ENCODE assay signal across 9 mouse cellular contexts in genomic region chr14:56864641-56865040, GRCm38 (mm10). TPM values are rescaled to one million over a fixed set of nuclear protein-coding genes. Genes with fewer than 3 reads are reported as not detected.
A peak's percentile ranks its signal among the peaks of the same experiment; 100 is the strongest.
DNase-seq lines count a peak whose midpoint lies in the region; ATAC-seq and TF ChIP-seq lines count a peak whose summit lies in the region.
"Had no signal": no experiment of that assay in that cellular context is flagged by ENCODE, and none has a peak within 500 bp of the region (broad histone marks: within the 10 kb centered on the region; RNA-seq: fewer than 3 reads in every experiment).

No protein-coding gene starts in this region.

- peak overlapping the region; percentile 59 for H3K4me2 ChIP-seq in lung, postnatal 0 days (replicated peaks; ENCODE audit: low read depth, low read length)
- peak overlapping the region; percentile 44 for H3K4me2 ChIP-seq in forebrain, postnatal 0 days (ENCODE audit: low read depth)
- H3K4me2 ChIP-seq in liver, embryonic 14.5 days (ENCODE audit: low read depth): peak overlapping the region; percentile 7
- peak overlapping the region; percentile 56 for H3K4me2 ChIP-seq in stomach, postnatal 0 days (replicated peaks; ENCODE audit: low read depth)

- no peak overlapping the region for H3K27ac ChIP-seq in lung, postnatal 0 days (ENCODE audit: low read length)
- H3K27ac ChIP-seq in forebrain, postnatal 0 days (ENCODE audit: low read depth, low read length): no peak overlapping the region
- H3K27ac ChIP-seq in liver, embryonic 14.5 days: no peak overlapping the region
- no peak overlapping the region for H3K27ac ChIP-seq in stomach, postnatal 0 days (replicated peaks)

- no peak for TF ChIP-seq CTCF in lung, postnatal 0 days (IDR thresholded peaks at IDR 0.05)
- no peak for TF ChIP-seq CTCF in forebrain, postnatal 0 days (IDR thresholded peaks at IDR 0.05; ENCODE audit: low read depth)
- no peak for TF ChIP-seq CTCF in liver, embryonic 14.5 days (IDR thresholded peaks at IDR 0.05; ENCODE audit: low read depth)
- no peak for TF ChIP-seq CTCF in stomach, postnatal 0 days (IDR thresholded peaks at IDR 0.05; ENCODE audit: low read depth)

- H3K4me3 ChIP-seq in lung, postnatal 0 days (ENCODE audit: low read depth, low read length): peak overlapping the region; percentile 34
- H3K4me3 ChIP-seq in forebrain, postnatal 0 days (ENCODE audit: low read depth, low read length): peak overlapping the region; percentile 24
- H3K4me3 ChIP-seq in liver, embryonic 14.5 days (ENCODE audit: insufficient read depth in 1 of 2, low read depth in 2 of 2, low read length in 2 of 2): no peak overlapping the region; a peak in 1 of 4 replicates
- H3K4me3 ChIP-seq in stomach, postnatal 0 days (ENCODE audit: low read depth, low read length): peak overlapping the region; percentile 36

- no peak for ATAC-seq in lung, postnatal 0 days
- ATAC-seq in forebrain, postnatal 0 days: no peak
- ATAC-seq in liver, embryonic 14.5 days (ENCODE audit: insufficient read depth): no peak
- no peak for ATAC-seq in stomach, postnatal 0 days (ENCODE audit: low FRiP score, low TSS enrichment)

- H3K36me3 ChIP-seq in lung, postnatal 0 days (ENCODE audit: insufficient read depth, low read length): no peaks in the 10 kb centered on the region
- H3K36me3 ChIP-seq in forebrain, postnatal 0 days (ENCODE audit: insufficient read depth): no peaks in the 10 kb centered on the region
- no peaks in the 10 kb centered on the region for H3K36me3 ChIP-seq in liver, embryonic 14.5 days (replicated peaks; ENCODE audit: control insufficient read depth, insufficient read depth, low read depth)
- H3K36me3 ChIP-seq in stomach, postnatal 0 days (ENCODE audit: control insufficient read depth, insufficient read depth, low read length): no peaks in the 10 kb centered on the region

- no peak for TF ChIP-seq EP300 in lung, postnatal 0 days (IDR thresholded peaks at IDR 0.05)
- TF ChIP-seq EP300 in liver, embryonic 14.5 days (IDR thresholded peaks at IDR 0.05; ENCODE audit: low read depth): no peak
- no peak for TF ChIP-seq EP300 in stomach, postnatal 0 days (optimal IDR thresholded peaks at IDR 0.05)

- no peak for DNase-seq in lung, postnatal 0 days (ENCODE audit: low spot score)
- DNase-seq in lung, postnatal 14 days: no peak
- DNase-seq in forebrain, postnatal 0 days: no peak
- no peak for DNase-seq in liver, embryonic 14.5 days (ENCODE audit: low read depth in 3 of 3, low spot score in 3 of 3)
- no peak for DNase-seq in stomach, postnatal 0 days (ENCODE audit: low spot score)
- DNase-seq in gastrocnemius, adult 8-10 months (ENCODE audit: low spot score in 2 of 2): no peak
- DNase-seq in right cerebral cortex, postnatal 14 days: no peak
- no peak for DNase-seq in layer of hippocampus, adult 9-11 months
- DNase-seq: left cerebral cortex, postnatal 4 days had no signal

- no peaks in the 10 kb centered on the region for H3K9me3 ChIP-seq in lung, postnatal 0 days (ENCODE audit: low read length)
- H3K9me3 ChIP-seq in forebrain, postnatal 0 days (ENCODE audit: low read length): no peaks in the 10 kb centered on the region
- no peaks in the 10 kb centered on the region for H3K9me3 ChIP-seq in liver, embryonic 14.5 days (ENCODE audit: control insufficient read depth, low read length)
- H3K9me3 ChIP-seq in stomach, postnatal 0 days (ENCODE audit: control insufficient read depth, low read length): no peaks in the 10 kb centered on the region

- H3K4me1 ChIP-seq in lung, postnatal 0 days (ENCODE audit: insufficient read depth, low read depth, low read length): no peaks in the 10 kb centered on the region
- H3K4me1 ChIP-seq in forebrain, postnatal 0 days (ENCODE audit: insufficient read depth): no peaks in the 10 kb centered on the region
- H3K4me1 ChIP-seq in liver, embryonic 14.5 days (replicated peaks; ENCODE audit: control insufficient read depth in 2 of 2, insufficient read depth in 2 of 2, low read length in 1 of 2): no peaks in the 10 kb centered on the region
- no peaks in the 10 kb centered on the region for H3K4me1 ChIP-seq in stomach, postnatal 0 days (replicated peaks; ENCODE audit: control insufficient read depth, insufficient read depth)

- H3K9ac ChIP-seq in lung, postnatal 0 days (replicated peaks; ENCODE audit: low read depth): no peak overlapping the region
- H3K9ac ChIP-seq in forebrain, postnatal 0 days: no peak overlapping the region
- H3K9ac ChIP-seq in liver, embryonic 14.5 days (replicated peaks): no peak overlapping the region
- H3K9ac ChIP-seq in stomach, postnatal 0 days (ENCODE audit: low read length): no peak overlapping the region; the same call in 1 of the 2 replicates

- H3K27me3 ChIP-seq in lung, postnatal 0 days (replicated peaks; ENCODE audit: insufficient read depth, low read length): no peaks in the 10 kb centered on the region
- H3K27me3 ChIP-seq in forebrain, postnatal 0 days (ENCODE audit: insufficient read depth, low read length): peaks cover 12% of the 10 kb centered on the region; the same call in 1 of the 2 replicates
- peaks cover 23% of the 10 kb centered on the region for H3K27me3 ChIP-seq in liver, embryonic 14.5 days (ENCODE audit: control insufficient read depth, insufficient read depth, low read length)
- H3K27me3 ChIP-seq in stomach, postnatal 0 days (ENCODE audit: control insufficient read depth, insufficient read depth, low read length): no peaks in the 10 kb centered on the region

- 9% methylated on average over 13 of the region's 13 CpGs for WGBS in lung, postnatal 0 days
- 4% methylated on average over 13 of the region's 13 CpGs for WGBS in forebrain, postnatal 0 days
- WGBS in liver, embryonic 14.5 days (ENCODE audit: insufficient replicate concordance): 4% methylated on average over 13 of the region's 13 CpGs
- WGBS in stomach, postnatal 0 days: 17% methylated on average over 13 of the region's 13 CpGs

RNA-seq across cellular contexts. Expression of gene Zmym2, which starts 21.8 kb away (rescaled TPM):
- polyA plus RNA-seq in lung, postnatal 0 days (2015; fragmentation: Nextera tagmentation; extraction: Ambion mirVana): 21.1 and 22.8 TPM in 2 replicates
- total RNA-seq in forebrain, postnatal 0 days (2014; rRNA removed): 55.5 and 79.9 TPM in 2 replicates
- 24.2 and 29.9 TPM in 2 replicates for polyA plus RNA-seq in forebrain, postnatal 0 days (2015; fragmentation: Nextera tagmentation; extraction: Ambion mirVana)
- 4.7 and 6.7 TPM in 2 replicates for polyA plus RNA-seq in liver, embryonic 14.5 days (2012; rRNA removed)
- polyA plus RNA-seq in liver, embryonic 14.5 days (2014; fragmentation: Nextera tagmentation; extraction: Ambion mirVana): 4.7 and 6.6 TPM in 2 replicates
- polyA plus RNA-seq in stomach, postnatal 0 days (2015; fragmentation: Nextera tagmentation; extraction: Ambion mirVana): 11.1 and 11.3 TPM in 2 replicates
- 10 to 100 TPM; 32.3 to 42.2 (median 34.7) TPM for total RNA-seq in gastrocnemius, adult 8-10 months (2022)

RNA-seq across cellular contexts. Expression of gene Zmym5, which starts 53.1 kb away (rescaled TPM):
- 25.5 and 28.6 TPM in 2 replicates for polyA plus RNA-seq in lung, postnatal 0 days (2015; fragmentation: Nextera tagmentation; extraction: Ambion mirVana)
- total RNA-seq in forebrain, postnatal 0 days (2014; rRNA removed): 20.8 and 23.6 TPM in 2 replicates
- 17.0 and 27.2 TPM in 2 replicates for polyA plus RNA-seq in forebrain, postnatal 0 days (2015; fragmentation: Nextera tagmentation; extraction: Ambion mirVana)
- 2.9 and 5.6 TPM in 2 replicates for polyA plus RNA-seq in liver, embryonic 14.5 days (2012; rRNA removed)
- 5.2 and 6.0 TPM in 2 replicates for polyA plus RNA-seq in liver, embryonic 14.5 days (2014; fragmentation: Nextera tagmentation; extraction: Ambion mirVana)
- 14.9 and 16.0 TPM in 2 replicates for polyA plus RNA-seq in stomach, postnatal 0 days (2015; fragmentation: Nextera tagmentation; extraction: Ambion mirVana)
- total RNA-seq in gastrocnemius, adult 8-10 months (2022): 10 to 100 TPM; 18.8 to 22.6 (median 20.6) TPM

Comparison
In these comparisons a context has a peak if more than half of its experiments do, and no peak if none do; other contexts are left out.
1. H3K4me2 ChIP-seq: peak in every context shown above with its lines; median percentile 59 in lung, postnatal 0 days; 56 in stomach, postnatal 0 days; 44 in forebrain, postnatal 0 days; 7 in liver, embryonic 14.5 days.
2. H3K4me3 ChIP-seq: peak in lung, postnatal 0 days (single experiment), forebrain, postnatal 0 days (single experiment) and stomach, postnatal 0 days (single experiment); none in liver, embryonic 14.5 days (0 of 2).